Mouse (Mus musculus) lung, embryonic 15.5 days (tissue): ENCODE data around the gene Paf1. TPM values are rescaled to one million over a fixed set of nuclear protein-coding genes. Genes with fewer than 3 reads are reported as not detected.
A peak's percentile ranks its signal among the peaks of the same experiment; 100 is the strongest.

Source experiments
- ATAC-seq: fragments of 200-750 bp; cut with Nextera tagmentation; 2 replicates; pipeline ENCODE4 v1.8.0; 2017; ENCODE audit warnings: moderate number of reproducible peaks, borderline replicate concordance; ENCODE audit not compliant: low FRiP score, low TSS enrichment; ENCODE audit errors: extremely low read depth
- H3K27ac ChIP-seq: fragments of 300-500 bp; sonication (generic); 2 replicates; pipeline ENCODE4 v1.5.1; 2015; ENCODE audit warnings: moderate library complexity, mild to moderate bottlenecking, inconsistent platforms
- H3K27me3 ChIP-seq: fragments of 300-500 bp; sonication (generic); 2 replicates; pipeline ENCODE4 v1.6.1; 2015; ENCODE audit warnings: inconsistent platforms
- H3K36me3 ChIP-seq: fragments of 300-500 bp; sonication (generic); 2 replicates; pipeline ENCODE4 v1.6.1; 2015; ENCODE audit warnings: inconsistent platforms
- H3K4me1 ChIP-seq: fragments of 300-500 bp; sonication (generic); 2 replicates; pipeline ENCODE4 v1.6.1; 2015; ENCODE audit warnings: inconsistent platforms
- H3K4me2 ChIP-seq: fragments of 300-500 bp; sonication (generic); 2 replicates; pipeline ENCODE4 v1.6.1; 2015; ENCODE audit warnings: inconsistent platforms, mild to moderate bottlenecking, moderate library complexity
- H3K4me3 ChIP-seq: fragments of 300-500 bp; sonication (generic); 2 replicates; pipeline ENCODE4 v1.5.1; 2015; ENCODE audit warnings: mild to moderate bottlenecking, inconsistent platforms
- H3K9ac ChIP-seq: fragments of 300-500 bp; sonication (generic); 2 replicates; pipeline ENCODE4 v1.6.1; 2015; ENCODE audit warnings: inconsistent platforms
- H3K9me3 ChIP-seq: fragments of 300-500 bp; sonication (generic); 2 replicates; pipeline ENCODE4 v1.6.1; 2016; ENCODE audit warnings: inconsistent platforms
- WGBS: fragments of 180-500 bp; shearing (Covaris S2); methylation state at CpG from one replicate; pipeline ENCODE4 v1.1.7; 2015; 5-methylcytosine and 5-hydroxymethylcytosine counted together
- polyA plus RNA-seq: library from polyadenylated mRNA; unstranded; fragments of >200 nt; fragmentation: Nextera tagmentation; extraction: Ambion mirVana; gene quantifications from 2 replicates; pipeline ENCODE4 v1.2.1, GENCODE M21; 2015

The Paf1 gene
- polyA plus RNA-seq, 1 experiment from 2014 or later, result 88.2 TPM

GRCm38 (mm10) chr7:28441776-28442485 is 49.2 kb downstream of the Paf1 start:
- 85% methylated on average over 13 of the region's 14 CpGs for WGBS
- H3K4me3 ChIP-seq, result no peak overlapping the region
- H3K4me1 ChIP-seq, result peaks cover 6% of the 10 kb centered on the region
- H3K9me3 ChIP-seq, result no peaks in the 10 kb centered on the region
- H3K27me3 ChIP-seq, result no peaks in the 10 kb centered on the region
- H3K36me3 ChIP-seq, result no peaks in the 10 kb centered on the region
- H3K9ac ChIP-seq, result no peak overlapping the region
- H3K4me2 ChIP-seq, result peak overlapping the region; percentile 3; the same call in 1 of the 2 replicates
- ATAC-seq, result no peak
- peak overlapping the region; percentile 29 for H3K27ac ChIP-seq

- no peaks in the 10 kb centered on the region for H3K27me3 ChIP-seq
- H3K9me3 ChIP-seq, result no peaks in the 10 kb centered on the region
- no peak overlapping the region for H3K9ac ChIP-seq
- H3K36me3 ChIP-seq, result no peaks in the 10 kb centered on the region
- no peak overlapping the region for H3K4me3 ChIP-seq
- H3K27ac ChIP-seq, result peak overlapping the region; percentile 60; the same call in 1 of the 2 replicates
- no peak overlapping the region for H3K4me2 ChIP-seq
- peak; percentile 32; the same call in 1 of the 2 replicates for ATAC-seq
- H3K4me1 ChIP-seq, result peaks cover 6% of the 10 kb centered on the region
- WGBS, result 28% methylated on average over 4 of the region's 4 CpGs
These were observed 49.9 kb downstream of the Paf1 start for GRCm38 (mm10) chr7:28442688-28443087.

- Histone ChIP-seq H3K4me1 (peaks cover 6% of the 10 kb centered on the region), H3K4me2 (no peak overlapping the region), H3K9ac (no peak overlapping the region), H3K27ac (no peak overlapping the region), H3K4me3 (no peak overlapping the region), H3K36me3 (no peaks in the 10 kb centered on the region), H3K27me3 (no peaks in the 10 kb centered on the region), H3K9me3 (no peaks in the 10 kb centered on the region)
- WGBS, result 78% methylated on average over 13 of the region's 13 CpGs
- ATAC-seq, result no peak
These were observed 51.7 kb downstream of the Paf1 start for GRCm38 (mm10) chr7:28444344-28444974.

GRCm38 (mm10) chr7:28446446-28446845 is 53.7 kb downstream of the Paf1 start:
- Histone ChIP-seq H3K4me1 (peaks cover 6% of the 10 kb centered on the region), H3K27ac (no peak overlapping the region), H3K36me3 (no peaks in the 10 kb centered on the region), H3K4me2 (no peak overlapping the region), H3K9ac (no peak overlapping the region), H3K9me3 (no peaks in the 10 kb centered on the region), H3K27me3 (no peaks in the 10 kb centered on the region), H3K4me3 (no peak overlapping the region)
- no peak; the same call in 1 of the 2 replicates for ATAC-seq
- WGBS, result 8% methylated on average over 12 of the region's 12 CpGs

GRCm38 (mm10) chr7:28447101-28447830 is 54.5 kb downstream of the Paf1 start:
- Histone ChIP-seq H3K36me3 (no peaks in the 10 kb centered on the region), H3K4me2 (no peak overlapping the region), H3K9me3 (no peaks in the 10 kb centered on the region), H3K4me1 (peaks cover 6% of the 10 kb centered on the region), H3K27me3 (no peaks in the 10 kb centered on the region), H3K9ac (no peak overlapping the region), H3K27ac (no peak overlapping the region), H3K4me3 (no peak overlapping the region)
- no peak for ATAC-seq
- WGBS, result 26% methylated on average over 12 of the region's 12 CpGs

- Histone ChIP-seq H3K27me3 (no peaks in the 10 kb centered on the region), H3K9me3 (no peaks in the 10 kb centered on the region)
- 52% methylated on average over 13 of the region's 13 CpGs for WGBS
These were observed 55.4 kb downstream of the Paf1 start for GRCm38 (mm10) chr7:28447865-28448820.

More at GRCm38 (mm10) chr7:28447865-28448820, 55.4 kb downstream of the Paf1 start:
- no peak overlapping the region for H3K9ac ChIP-seq
- H3K4me1 ChIP-seq, result peaks cover 12% of the 10 kb centered on the region
- no peak overlapping the region for H3K4me3 ChIP-seq
- ATAC-seq, result no peak
- H3K4me2 ChIP-seq, result no peak overlapping the region
- no peak overlapping the region for H3K27ac ChIP-seq
- no peaks in the 10 kb centered on the region for H3K36me3 ChIP-seq

Other genes with a start within 250 kb of the Paf1 start
- gene Fbl, start 223.2 kb upstream of the Paf1 start, polyA plus RNA-seq, result 119 and 127 TPM in 2 replicates
- gene Dyrk1b, start 213.5 kb upstream of the Paf1 start, polyA plus RNA-seq, result 12.7 and 13.9 TPM in 2 replicates
- 6.6 and 9.0 TPM in 2 replicates for gene Eid2, start 125.1 kb upstream of the Paf1 start, polyA plus RNA-seq
- 11.4 and 11.8 TPM in 2 replicates for gene Eid2b, start 115.2 kb upstream of the Paf1 start, polyA plus RNA-seq
- gene Selenov, start 101.8 kb upstream of the Paf1 start, polyA plus RNA-seq, result not detected in 2 replicates
- 0.75 and 0.94 TPM in 2 replicates for gene Dll3, start 90.7 kb upstream of the Paf1 start, polyA plus RNA-seq
- gene Timm50, start 80.9 kb upstream of the Paf1 start, polyA plus RNA-seq, result 146 and 147 TPM in 2 replicates
- gene Supt5, start 54.2 kb upstream of the Paf1 start, polyA plus RNA-seq, result 83.2 and 88.4 TPM in 2 replicates
- gene Rps16, start 42.3 kb upstream of the Paf1 start, polyA plus RNA-seq, result 979 and 1,114 TPM in 2 replicates
- 59.4 and 67.9 TPM in 2 replicates for gene Plekhg2, start 20.4 kb upstream of the Paf1 start, polyA plus RNA-seq
- 16.4 and 17.9 TPM in 2 replicates for gene Zfp36, start 12.7 kb upstream of the Paf1 start, polyA plus RNA-seq
- gene Med29, start 243 bp upstream of the Paf1 start, polyA plus RNA-seq, result 51.2 and 53.8 TPM in 2 replicates
- 36.5 and 38.9 TPM in 2 replicates for gene Gmfg, start 44.5 kb downstream of the Paf1 start, polyA plus RNA-seq
- 3.1 and 3.8 TPM in 2 replicates for gene Lrfn1, start 59.0 kb downstream of the Paf1 start, polyA plus RNA-seq
- gene Ifnl2, start 117.5 kb downstream of the Paf1 start, polyA plus RNA-seq, result not detected in 2 replicates
- gene Ifnl3, start 129.9 kb downstream of the Paf1 start, polyA plus RNA-seq, result not detected in 2 replicates
- 0.53 TPM in 1 of 2 replicates, not detected in the other for gene Sycn, start 147.9 kb downstream of the Paf1 start, polyA plus RNA-seq
- not detected in 2 replicates for gene Nccrp1, start 154.3 kb downstream of the Paf1 start, polyA plus RNA-seq
- 21.3 and 21.6 TPM in 2 replicates for gene Samd4b, start 205.2 kb downstream of the Paf1 start, polyA plus RNA-seq
- 55.4 and 60.8 TPM in 2 replicates for gene Pak4, start 205.2 kb downstream of the Paf1 start, polyA plus RNA-seq
- gene Acp7, start 238.4 kb downstream of the Paf1 start, polyA plus RNA-seq, result not detected in 2 replicates